Mouse (Mus musculus) forebrain, embryonic 14.5 days (tissue): ENCODE measurements around the gene Lrrc46. TPM values are rescaled to one million over a fixed set of nuclear protein-coding genes. Genes with fewer than 3 reads are reported as not detected.

Experiments used
- ATAC-seq: fragments of 200-750 bp; cut with Nextera tagmentation; 2 replicates; pipeline ENCODE4 v1.8.0; 2017; ENCODE audit warnings: mild to moderate bottlenecking, moderate library complexity
- DNase-seq: peaks from one replicate; pipeline ENCODE4 v3.0.0-alpha.2; 2015; ENCODE audit warnings: low spot score
- H3K27ac ChIP-seq: fragments of 300-500 bp; sonication (generic); 2 replicates; pipeline ENCODE4 v1.5.1; 2014; ENCODE audit warnings: low read depth, mild to moderate bottlenecking, control low read depth, low read length, moderate library complexity
- H3K27me3 ChIP-seq: fragments of 300-500 bp; sonication (generic); replicated peaks from 2 replicates; pipeline ENCODE4 v1.6.1; 2014; ENCODE audit warnings: low read length, control low read depth, mixed read lengths; ENCODE audit not compliant: control insufficient read depth, insufficient read depth
- H3K36me3 ChIP-seq: fragments of 300-500 bp; sonication (generic); 2 replicates; pipeline ENCODE4 v1.6.1; 2014; ENCODE audit warnings: low read length, control low read depth; ENCODE audit not compliant: control insufficient read depth, insufficient read depth
- H3K4me1 ChIP-seq: fragments of 300-500 bp; sonication (generic); 2 replicates; pipeline ENCODE4 v1.6.1; 2014; ENCODE audit warnings: antibody characterized with exemption, low read length, control low read depth; ENCODE audit not compliant: control insufficient read depth, insufficient read depth
- H3K4me2 ChIP-seq: fragments of 300-500 bp; sonication (generic); 2 replicates; pipeline ENCODE4 v1.6.1; 2014; ENCODE audit warnings: mild to moderate bottlenecking, control low read depth, low read length
- H3K4me3 ChIP-seq: fragments of 300-500 bp; sonication (generic); 2 replicates; pipeline ENCODE4 v1.5.1; 2014; ENCODE audit warnings: low read depth, low read length, control low read depth
- H3K9ac ChIP-seq: fragments of 300-500 bp; sonication (generic); 2 replicates; pipeline ENCODE4 v1.6.1; 2014; ENCODE audit warnings: mild to moderate bottlenecking, low read length, control low read depth, moderate library complexity
- H3K9me3 ChIP-seq: fragments of 300-500 bp; sonication (generic); replicated peaks from 2 replicates; pipeline ENCODE4 v1.6.1; 2016; ENCODE audit warnings: low read length, control low read depth, mixed read lengths; ENCODE audit not compliant: control insufficient read depth
- WGBS: fragments of 180-500 bp; shearing (Covaris S2); extraction: QIAGEN DNeasy Blood & Tissue Kit; methylation state at CpG from one replicate; pipeline ENCODE4 v1.1.7; 2014; 5-methylcytosine and 5-hydroxymethylcytosine counted together
- polyA plus RNA-seq: library from polyadenylated mRNA; unstranded; fragments of >200 nt; fragmentation: Nextera tagmentation; extraction: Ambion mirVana; gene quantifications from 2 replicates; pipeline ENCODE4 v1.2.1, GENCODE M21; 2014

Lrrc46 gene
- polyA plus RNA-seq, 1 experiment from 2014 or later = 4.5 TPM

DNA sequence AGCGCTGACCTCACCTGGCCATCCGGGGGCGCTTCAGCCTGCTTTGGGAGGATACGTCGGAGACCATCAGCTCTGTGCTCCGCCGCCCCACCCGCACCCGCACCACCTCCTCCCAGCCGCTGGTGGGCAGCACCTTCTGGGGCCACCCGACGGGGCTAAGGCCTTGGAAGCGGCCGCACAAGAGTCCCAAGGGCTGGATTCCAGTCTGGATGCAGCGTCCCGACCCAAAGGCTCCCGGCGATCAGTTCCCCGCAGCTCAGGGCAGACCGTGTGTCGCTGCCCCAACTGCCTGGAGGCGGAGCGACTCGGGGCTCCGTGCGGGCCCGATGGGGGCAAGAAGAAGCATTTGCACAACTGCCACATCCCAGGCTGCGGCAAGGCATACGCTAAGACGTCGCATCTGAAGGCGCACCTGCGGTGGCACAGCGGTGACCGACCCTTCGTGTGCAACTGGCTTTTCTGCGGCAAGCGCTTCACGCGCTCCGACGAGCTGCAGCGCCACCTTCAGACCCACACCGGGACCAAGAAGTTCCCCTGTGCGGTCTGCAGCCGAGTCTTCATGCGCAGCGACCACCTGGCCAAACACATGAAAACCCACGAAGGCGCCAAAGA, 19.2 kb downstream of the Lrrc46 start:
- Histone ChIP-seq H3K36me3 (no peaks in the 10 kb centered on the region), H3K4me1 (peaks cover 3% of the 10 kb centered on the region), H3K27me3 (peaks cover 71% of the 10 kb centered on the region), H3K4me3 (peak overlapping the region; percentile 42), H3K4me2 (peak overlapping the region; percentile 75), H3K9me3 (no peaks in the 10 kb centered on the region), H3K27ac (no peak overlapping the region), H3K9ac (peak overlapping the region; percentile 62)
- peak; percentile 62 for ATAC-seq
- WGBS = under 1% methylated on average over 50 of the region's 50 CpGs
- DNase-seq = peak; percentile 69

DNA sequence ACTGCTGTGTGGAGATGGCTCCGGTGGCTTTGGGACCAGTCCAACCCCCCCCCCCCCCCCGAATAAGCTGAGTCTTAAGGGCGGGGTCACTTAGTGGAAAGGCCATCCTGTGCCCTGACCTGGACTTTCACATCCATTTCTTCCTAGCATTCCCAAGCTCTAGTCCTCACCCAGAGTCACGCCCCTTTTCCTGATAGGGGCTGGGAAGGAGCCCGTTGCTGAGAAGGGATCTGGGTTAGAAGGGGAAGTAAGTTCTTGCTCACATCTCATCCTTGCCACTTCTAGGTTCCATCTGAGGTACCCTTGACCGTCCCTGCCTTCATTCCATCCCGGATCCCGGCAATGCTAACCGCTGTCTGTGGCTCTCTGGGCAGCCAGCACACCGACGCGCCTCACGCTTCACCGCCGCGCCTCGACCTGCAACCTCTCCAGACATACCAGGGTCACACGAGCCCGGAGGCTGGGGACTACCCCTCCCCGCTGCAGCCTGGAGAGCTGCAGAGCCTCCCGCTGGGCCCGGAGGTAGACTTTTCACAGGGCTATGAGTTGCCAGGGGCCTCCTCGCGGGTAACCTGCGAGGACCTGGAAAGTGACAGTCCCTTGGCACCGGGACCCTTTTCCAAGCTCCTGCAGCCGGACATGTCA, 20.0 kb downstream of the Lrrc46 start:
- H3K27ac ChIP-seq = no peak overlapping the region
- H3K4me2 ChIP-seq = peak overlapping the region; percentile 75
- DNase-seq (no peak), ATAC-seq (no peak)
- H3K4me1 ChIP-seq = peaks cover 3% of the 10 kb centered on the region
- H3K9ac ChIP-seq = no peak overlapping the region
- no peaks in the 10 kb centered on the region for H3K9me3 ChIP-seq
- 2% methylated on average over 26 of the region's 27 CpGs for WGBS
- no peaks in the 10 kb centered on the region for H3K36me3 ChIP-seq
- peak overlapping the region; percentile 42 for H3K4me3 ChIP-seq
- H3K27me3 ChIP-seq = peaks cover 78% of the 10 kb centered on the region

DNA sequence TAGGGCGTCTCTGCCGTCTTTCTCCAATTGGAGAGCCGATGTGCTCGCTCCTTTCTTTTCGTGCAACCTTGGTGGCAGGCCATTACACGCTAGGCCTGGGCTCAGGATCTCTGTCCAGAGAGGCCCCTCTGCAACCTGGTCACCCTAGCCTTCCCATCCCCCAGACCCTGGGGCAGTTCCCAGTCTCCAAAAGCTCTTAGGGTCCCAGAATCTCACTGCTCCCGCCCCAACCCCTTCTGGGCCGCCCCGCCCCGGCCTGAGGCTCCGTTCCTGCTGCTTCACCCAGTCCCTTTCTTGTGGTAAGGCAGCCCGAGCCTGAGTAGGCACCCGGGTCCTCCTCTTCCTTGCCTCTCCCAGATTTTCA, 21.9 kb downstream of the Lrrc46 start:
- Histone ChIP-seq H3K4me1 (peaks cover 3% of the 10 kb centered on the region), H3K4me3 (no peak overlapping the region)

DNA sequence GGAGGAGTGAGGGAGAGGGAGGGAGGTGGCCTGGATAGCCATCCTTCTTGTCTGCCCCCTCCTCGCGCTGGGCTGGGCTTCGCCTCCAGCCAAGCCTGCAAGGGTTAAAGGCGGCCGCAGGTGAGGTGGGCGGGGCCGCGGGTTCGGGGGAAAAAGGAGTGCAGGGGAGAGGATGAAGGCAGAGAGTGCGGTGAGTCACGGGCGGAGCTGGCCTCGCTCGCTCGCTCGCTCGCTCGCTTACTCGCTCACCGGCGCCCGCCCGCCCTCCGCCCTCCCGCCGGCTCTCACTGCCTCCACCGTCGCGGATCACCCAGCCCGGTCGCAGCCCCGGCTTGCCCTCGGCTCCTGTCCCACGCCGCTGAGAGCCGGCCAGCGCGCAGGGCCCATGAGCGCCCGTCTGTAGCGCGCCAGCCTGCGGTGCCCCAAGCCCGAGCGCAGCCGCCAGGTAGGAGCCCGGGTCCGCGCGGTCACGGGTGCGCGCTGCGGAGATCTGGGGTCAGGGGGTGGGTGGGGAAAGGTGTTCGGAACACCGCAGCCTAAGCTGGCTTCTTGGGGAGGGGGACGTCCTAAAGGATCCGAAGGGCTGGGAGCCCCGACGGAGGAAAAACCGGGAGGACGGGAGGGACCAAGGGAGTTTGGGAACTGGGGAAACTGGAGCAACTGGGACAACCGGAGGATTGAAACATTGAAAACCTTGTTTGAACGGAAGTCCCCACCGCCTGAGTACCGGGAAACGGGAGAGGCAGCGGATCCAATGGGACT, 22.4 kb downstream of the Lrrc46 start:
- Histone ChIP-seq H3K4me3 (peak overlapping the region; percentile 16), H3K9me3 (no peaks in the 10 kb centered on the region), H3K27ac (no peak overlapping the region), H3K4me2 (peak overlapping the region; percentile 40), H3K9ac (no peak overlapping the region; the same call in 1 of the 2 replicates), H3K4me1 (peaks cover 3% of the 10 kb centered on the region), H3K27me3 (peaks cover 82% of the 10 kb centered on the region), H3K36me3 (no peaks in the 10 kb centered on the region)
- WGBS = under 1% methylated on average over 60 of the region's 68 CpGs
- no peak for ATAC-seq
- DNase-seq = no peak

More for the DNA sequence above, 21.9 kb downstream of the Lrrc46 start:
- no peak overlapping the region for H3K27ac ChIP-seq
- no peak overlapping the region for H3K9ac ChIP-seq
- DNase-seq (no peak), ATAC-seq (no peak)
- no peaks in the 10 kb centered on the region for H3K9me3 ChIP-seq
- 5% methylated on average over 13 of the region's 13 CpGs for WGBS
- H3K36me3 ChIP-seq = no peaks in the 10 kb centered on the region
- H3K27me3 ChIP-seq = peaks cover 87% of the 10 kb centered on the region
- H3K4me2 ChIP-seq = no peak overlapping the region

DNA sequence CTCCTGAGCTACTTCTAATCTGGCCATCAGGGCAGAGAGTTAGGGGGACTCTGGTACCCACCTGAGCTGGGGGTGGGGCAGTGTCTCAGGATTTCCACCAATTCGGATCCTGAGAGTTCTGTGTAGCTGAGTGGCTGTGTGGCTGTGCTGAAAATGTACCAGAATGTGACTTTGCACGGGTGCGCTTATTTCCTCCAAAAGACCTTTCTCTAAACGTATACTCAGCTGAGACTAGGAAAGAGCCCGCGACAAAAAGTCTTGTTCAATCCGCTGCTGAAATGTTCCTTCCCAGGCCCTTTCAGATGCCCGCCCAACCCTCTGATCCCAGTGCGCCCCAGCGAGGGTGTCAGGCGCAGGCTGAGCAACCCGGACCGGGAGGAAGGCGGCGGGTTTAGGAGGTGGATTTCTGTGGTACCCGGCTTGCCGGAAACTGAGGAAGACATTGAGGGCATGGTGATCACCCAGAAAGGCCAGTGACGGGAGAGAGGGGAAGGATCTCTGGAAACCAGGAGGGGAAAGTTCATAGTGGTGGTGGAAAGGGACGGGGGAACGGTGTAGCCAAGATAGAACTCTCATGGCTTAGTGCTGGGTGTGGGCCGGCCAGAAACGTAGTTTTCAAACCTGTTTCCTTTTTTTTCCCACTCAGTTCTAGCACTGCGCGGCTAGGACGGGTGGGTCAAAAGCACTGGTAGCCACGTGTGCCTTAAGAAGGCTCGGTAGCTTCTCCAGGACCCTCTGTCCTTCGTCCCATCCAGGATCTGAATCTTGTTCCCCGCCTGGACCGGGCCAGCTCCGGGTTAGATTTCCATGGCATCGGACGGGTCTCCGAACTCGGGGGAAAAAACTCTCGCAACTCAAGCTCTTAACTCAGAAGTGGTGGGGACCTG, 23.3 kb downstream of the Lrrc46 start:
- Histone ChIP-seq H3K9me3 (no peaks in the 10 kb centered on the region), H3K4me2 (peak overlapping the region; percentile 40), H3K4me3 (0 out of 2 replicates have a peak overlapping the region, but pooled peaks have one; percentile 16), H3K4me1 (peaks cover 3% of the 10 kb centered on the region), H3K27ac (no peak overlapping the region), H3K9ac (no peak overlapping the region; the same call in 1 of the 2 replicates), H3K36me3 (no peaks in the 10 kb centered on the region), H3K27me3 (peaks cover 74% of the 10 kb centered on the region)
- under 1% methylated on average over 36 of the region's 36 CpGs for WGBS
- ATAC-seq (no peak), DNase-seq (no peak)

DNA sequence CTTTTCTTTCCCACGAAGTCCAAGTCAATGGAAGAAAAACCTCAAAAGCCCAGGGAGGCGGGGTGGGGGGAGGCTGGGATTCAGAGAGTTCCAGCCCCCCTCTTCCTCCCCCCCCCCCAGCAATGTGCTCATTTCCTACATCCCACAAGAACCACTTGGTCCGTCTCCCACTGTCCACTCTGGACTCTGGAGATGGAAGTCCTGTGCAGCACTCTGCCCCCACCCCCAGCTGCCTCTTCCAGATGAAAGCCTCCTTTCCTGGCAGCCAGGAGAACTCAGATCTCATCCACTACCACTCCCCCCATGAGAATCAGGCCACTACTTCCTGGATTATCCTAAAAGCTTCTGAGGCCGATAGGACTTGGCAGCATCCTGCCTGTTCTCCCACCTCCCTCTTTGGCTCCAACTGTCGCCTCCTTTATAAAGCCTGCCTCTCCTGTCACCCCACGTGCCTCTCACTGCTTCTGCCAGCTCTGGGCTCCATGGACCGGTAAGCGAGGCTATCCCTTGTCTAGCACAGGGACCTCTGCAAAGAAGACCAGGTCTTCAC, 28.0 kb downstream of the Lrrc46 start, which contains the start of gene Sp6:
Gene Sp6 (plus strand): TSS at position 274 of the 550 bp plus-strand sequence.
- ATAC-seq (no peak), DNase-seq (peak; percentile 35)
- H3K27ac ChIP-seq = no peak within 1 kb of the TSS
- H3K9me3 ChIP-seq = no peaks in the 10 kb centered on the region
- no peaks in the 10 kb centered on the region for H3K36me3 ChIP-seq
- no peak within 1 kb of the TSS for H3K4me3 ChIP-seq
- H3K9ac ChIP-seq = no peak within 1 kb of the TSS
- no peak within 1 kb of the TSS for H3K4me2 ChIP-seq
- 23% methylated on average over 8 of the region's 8 CpGs for WGBS
- H3K27me3 ChIP-seq = peaks cover 30% of the 10 kb centered on the region
- H3K4me1 ChIP-seq = no peaks in the 10 kb centered on the region

DNA sequence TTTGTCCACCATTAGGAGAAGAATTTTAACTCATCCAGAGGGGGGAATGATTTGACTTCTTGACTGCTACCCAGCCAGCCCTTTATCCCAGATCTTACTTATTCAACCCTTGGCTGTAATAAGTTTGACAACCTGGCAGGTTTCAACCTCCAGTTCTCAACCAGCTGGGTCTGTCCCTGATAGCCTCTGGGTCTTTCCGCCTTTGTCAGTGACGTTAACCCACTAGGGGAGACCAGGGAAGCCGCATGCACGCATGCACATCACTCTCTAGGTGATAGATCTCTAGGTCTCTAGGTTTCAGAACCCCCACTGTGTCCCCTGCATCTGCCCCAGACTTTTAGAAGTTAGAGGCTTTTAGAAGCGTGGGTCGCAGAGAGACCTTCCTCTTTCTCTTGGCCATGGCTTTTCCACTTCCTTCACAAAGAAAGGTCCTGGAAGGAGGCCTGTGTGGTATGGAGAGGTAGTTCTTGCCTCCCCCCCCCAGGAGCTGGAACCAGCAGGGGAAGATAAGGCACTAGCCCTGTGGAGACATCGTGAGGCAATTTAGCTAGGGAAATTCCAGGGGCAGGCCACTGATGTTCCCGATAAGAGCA, 31.9 kb downstream of the Lrrc46 start:
- Histone ChIP-seq H3K27ac (no peak overlapping the region), H3K4me3 (no peak overlapping the region), H3K27me3 (peaks cover under 1% of the 10 kb centered on the region; the same call in 1 of the 2 replicates), H3K9me3 (no peaks in the 10 kb centered on the region), H3K4me2 (no peak overlapping the region), H3K9ac (no peak overlapping the region), H3K4me1 (no peaks in the 10 kb centered on the region), H3K36me3 (no peaks in the 10 kb centered on the region)
- ATAC-seq (no peak), DNase-seq (no peak)
- WGBS = 64% methylated on average over 8 of the region's 8 CpGs
